Mouse (Mus musculus) liver, adult (tissue): Measurements from ENCODE around the gene Lrrk1.

ENCODE experiments used
- GATA4 ChIP-seq: IDR thresholded peaks from 2 replicates; pipeline ENCODE4 v1.6.1; 2014; ENCODE audit warnings: mild to moderate bottlenecking, low read length; ENCODE audit not compliant: insufficient replicate concordance

The Lrrk1 gene

DNA sequence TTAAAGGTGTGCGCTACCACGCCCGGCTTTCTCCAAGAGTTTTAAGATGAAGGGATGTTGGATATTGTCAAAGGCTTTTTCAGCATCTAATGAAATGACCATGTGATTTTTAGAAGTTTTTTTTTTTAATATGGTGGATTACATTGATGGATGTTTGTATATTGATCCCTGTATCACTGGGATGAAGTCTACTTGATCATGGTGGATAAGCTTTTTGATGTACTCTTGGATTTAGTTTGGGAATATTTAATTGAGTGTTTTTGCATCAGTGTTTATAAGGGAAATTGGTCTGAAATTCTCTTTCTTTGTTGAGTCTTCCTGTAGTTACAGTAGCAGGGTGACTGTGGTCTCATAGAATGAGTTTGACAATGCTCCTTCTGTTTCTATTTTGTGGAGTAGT lies 150.0 kb downstream of the Lrrk1 start:
- TF ChIP-seq GATA4: no peak

DNA sequence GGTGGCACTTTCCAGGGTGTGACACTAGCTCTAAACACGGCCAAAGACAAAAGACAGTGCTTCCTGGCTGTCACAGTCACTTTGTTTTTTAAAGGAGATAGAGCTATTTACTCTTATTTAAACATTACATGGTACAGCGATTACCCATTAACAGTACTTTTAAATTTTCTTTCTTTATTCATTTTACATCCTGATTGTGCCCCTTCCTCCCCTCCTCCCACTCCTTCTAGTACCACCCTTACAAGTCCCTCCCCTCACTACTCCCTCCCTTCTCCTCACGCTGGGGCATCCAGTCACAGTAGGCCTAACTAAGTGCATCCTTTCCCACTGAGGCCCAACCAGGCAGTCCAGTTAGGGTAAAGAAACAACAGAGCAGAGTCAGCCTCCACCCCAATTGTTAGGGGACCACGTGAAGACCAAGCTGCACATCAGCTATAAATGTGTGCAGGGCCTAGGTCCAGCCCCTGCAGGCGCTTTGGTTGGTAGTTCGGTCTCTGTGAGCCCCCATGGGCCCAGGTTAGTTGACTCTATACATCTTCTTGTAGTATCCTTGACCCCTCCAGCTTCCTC lies 154.1 kb downstream of the Lrrk1 start:
- no peak for TF ChIP-seq GATA4

DNA sequence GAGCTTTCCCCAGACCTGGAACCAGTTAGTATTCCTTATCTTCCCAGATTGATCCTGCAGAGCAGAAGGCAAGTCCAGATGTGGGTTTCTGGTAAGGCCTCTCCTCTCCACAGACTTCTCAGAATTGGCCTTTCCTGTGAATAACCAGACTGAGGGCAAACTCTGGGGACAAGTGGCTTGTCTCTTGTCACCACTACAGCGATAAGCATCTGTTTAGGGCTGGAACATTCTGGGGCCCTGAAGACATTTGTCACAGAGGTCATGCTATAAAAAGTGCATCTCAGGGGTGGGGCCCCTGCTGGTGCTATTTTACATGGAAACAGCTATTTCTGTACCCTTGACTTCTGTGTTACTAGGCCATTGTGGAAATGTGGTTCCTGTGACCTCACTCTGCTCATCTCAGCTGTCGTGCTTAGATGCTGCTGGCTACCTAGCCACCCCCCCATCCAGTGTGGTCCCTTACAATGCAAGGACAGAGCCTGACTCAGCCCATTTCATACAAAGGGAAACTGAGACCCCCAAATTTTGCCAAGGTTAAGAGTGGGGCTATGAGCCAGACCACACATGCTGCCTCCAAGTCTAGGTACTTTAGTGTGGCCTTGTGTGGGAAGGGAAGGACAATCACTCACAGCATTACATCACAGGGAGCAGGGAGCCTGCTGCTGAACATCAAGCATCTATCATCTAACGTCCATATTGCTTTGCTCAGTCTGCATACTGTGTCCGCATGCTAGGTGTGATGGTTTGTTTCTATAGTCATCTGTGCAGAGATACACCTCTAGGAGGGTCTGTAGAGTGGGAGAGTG lies 154.8 kb downstream of the Lrrk1 start:
- no peak for TF ChIP-seq GATA4

DNA sequence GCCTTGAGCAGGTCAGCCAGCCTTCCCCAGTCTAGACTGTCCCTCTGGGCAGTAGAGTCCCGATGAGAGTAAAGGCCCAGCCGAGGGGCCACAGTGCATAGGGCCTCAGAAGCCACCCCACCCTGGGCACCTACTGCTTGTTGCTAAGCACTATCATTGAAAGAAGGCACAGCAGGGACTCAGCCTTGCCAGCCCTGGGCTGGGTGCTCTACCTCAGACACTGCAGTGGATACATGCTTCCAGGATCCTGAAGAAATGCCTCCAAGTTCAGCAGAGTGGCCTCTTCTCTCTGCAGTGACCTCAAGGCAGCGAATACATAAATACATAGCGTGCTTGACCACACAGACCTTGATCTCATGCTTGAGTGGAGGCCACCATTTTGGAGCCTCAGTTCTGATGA lies 156.3 kb downstream of the Lrrk1 start:
- TF ChIP-seq GATA4: no peak

DNA sequence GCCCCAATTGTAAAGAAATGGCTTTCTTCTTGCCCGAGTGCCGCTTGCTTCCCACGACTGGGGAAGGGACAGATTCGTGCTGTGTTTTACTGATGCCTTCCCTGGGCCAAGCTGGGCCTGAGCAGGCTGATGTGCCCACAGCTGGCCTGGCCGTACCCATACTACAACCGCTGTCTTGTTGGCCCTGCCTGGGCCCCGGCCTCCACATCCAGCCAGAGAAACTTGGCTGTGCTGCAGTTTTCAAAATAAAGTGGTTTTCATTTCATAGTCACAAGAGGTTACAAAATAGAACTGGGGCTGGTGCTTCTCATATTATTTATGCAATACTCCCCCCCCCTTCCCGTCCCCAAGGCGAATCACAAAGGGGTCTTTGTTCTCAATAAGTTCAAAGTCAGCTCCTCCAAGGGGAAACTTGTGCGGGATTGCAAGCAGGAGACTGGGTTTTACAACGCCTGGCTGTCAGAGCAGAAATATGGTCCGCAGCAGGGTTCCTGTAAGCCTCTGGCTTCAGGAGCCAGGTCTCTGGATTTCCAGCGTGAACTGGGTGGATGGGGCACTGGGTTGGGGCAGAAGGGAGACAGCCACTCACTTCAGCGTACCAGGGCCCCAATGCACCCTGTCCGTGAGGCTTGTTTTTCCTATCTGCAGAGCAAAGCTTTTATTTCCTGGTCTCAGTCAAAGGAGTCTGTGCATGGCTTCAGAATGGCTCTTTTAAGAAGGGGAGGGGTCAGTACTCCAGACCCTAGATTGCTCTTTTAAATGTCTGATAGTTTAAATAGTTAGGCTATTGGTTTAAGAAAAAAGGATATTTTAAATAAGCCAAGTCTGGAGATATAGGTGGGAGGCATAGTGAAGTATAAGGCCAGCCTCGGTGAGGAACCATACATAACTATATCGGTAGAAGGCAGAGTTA lies 157.3 kb downstream of the Lrrk1 start:
- TF ChIP-seq GATA4: no peak

DNA sequence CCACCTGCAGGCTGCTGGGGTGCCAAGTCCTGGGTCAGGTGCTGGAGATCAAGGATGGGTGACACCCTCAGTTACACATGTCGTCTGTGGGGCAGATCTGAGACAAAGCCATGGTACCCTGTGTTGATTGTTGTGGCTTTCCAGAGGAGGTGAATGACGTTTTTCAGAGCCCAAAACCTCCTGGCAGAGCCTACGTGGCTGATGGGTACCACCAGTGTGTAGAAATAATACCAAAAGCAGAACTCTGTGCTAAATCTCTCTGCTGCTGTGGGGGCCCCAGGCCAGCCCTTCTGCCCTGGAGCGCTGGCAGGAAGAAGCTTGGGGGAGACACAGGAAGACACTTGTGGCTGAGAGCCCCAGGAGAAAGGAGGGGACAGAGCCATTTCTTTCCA lies 157.9 kb downstream of the Lrrk1 start:
- no peak for TF ChIP-seq GATA4

GRCm38 (mm10) chr7:66229433-66229832 lies 158.7 kb downstream of the Lrrk1 start:
- TF ChIP-seq GATA4: no peak

GRCm38 (mm10) chr7:66228610-66228920 lies 159.6 kb downstream of the Lrrk1 start:
- no peak for TF ChIP-seq GATA4

DNA sequence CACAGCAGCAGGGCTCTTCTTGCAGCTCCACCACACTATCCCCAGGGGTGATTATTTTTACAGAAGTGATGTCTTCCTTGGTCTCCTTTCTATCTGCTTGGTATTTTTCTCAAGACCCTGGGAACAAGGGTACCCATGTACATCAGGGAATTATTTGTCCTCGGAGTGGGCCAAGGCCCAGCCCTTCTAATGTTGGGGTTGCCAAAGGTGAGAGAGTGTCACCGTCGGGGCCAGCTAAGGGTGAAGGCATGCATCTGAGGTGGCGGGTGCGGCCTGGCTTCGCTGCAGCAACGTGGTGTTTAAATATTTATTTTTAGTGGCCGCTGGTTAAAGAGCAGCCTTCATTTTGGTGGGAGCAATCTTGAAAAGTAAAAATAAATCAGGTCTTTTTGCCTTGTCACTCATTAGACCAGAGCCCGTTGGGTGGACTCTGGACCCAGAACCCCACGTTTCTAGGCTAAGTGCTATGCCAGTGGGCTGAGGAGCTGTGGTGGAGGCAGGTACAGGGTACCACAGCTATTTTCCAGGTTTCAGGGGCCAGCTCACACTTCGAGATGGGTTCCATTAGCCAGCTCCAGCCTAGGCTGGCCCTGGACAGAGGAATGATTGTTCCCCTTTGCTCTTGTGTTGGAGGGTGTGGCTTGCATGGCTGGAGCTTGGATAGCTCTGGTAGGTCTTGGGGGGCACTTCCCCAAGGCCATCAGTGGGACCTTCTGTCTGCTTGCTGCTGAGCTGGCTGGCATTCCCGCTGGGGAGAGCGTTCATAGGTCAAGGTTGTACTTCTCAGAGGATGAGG lies 160.1 kb downstream of the Lrrk1 start:
- no peak for TF ChIP-seq GATA4

DNA sequence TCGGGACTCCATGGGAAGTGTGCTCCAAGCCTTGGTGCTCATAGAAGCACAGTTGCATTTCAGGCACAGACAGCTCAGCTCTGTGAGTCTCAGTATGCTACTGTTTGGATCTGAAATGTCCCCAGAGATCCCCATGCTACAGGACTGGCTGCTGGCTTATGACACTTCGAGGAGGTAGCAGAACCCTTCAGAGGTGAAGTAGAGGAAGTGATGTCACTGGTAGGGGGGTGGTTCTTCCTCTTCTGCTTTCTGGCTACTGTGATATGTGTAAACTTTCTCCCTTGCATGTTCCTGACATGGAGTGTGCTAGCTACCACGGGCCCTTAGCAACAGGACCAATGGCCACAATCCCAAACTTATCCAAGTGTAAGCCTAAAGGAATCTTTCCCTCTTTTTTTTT lies 162.3 kb downstream of the Lrrk1 start:
- no peak for TF ChIP-seq GATA4

- TF ChIP-seq GATA4: no peak
Observed at GRCm38 (mm10) chr7:66224541-66224940, 163.6 kb downstream of the Lrrk1 start.

DNA sequence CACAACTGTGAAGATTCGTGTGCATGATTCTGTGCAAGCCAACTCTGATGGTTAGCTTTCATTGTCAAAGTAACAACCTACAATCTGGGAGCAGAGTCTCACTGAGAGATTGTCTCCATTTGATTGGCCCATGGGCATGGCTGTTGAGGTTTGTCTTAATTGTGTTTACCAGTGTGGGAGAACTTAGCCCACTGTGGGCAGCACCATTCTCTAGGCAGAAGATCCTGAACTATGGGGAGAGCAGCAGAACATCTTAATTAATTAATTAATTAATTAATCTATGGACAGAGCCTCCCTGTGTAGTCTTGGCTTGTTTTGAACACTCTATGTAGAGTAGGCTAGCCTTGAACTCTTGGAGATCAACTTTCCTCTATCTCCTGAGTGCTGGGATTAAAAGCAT lies 164.4 kb downstream of the Lrrk1 start:
- no peak for TF ChIP-seq GATA4

DNA sequence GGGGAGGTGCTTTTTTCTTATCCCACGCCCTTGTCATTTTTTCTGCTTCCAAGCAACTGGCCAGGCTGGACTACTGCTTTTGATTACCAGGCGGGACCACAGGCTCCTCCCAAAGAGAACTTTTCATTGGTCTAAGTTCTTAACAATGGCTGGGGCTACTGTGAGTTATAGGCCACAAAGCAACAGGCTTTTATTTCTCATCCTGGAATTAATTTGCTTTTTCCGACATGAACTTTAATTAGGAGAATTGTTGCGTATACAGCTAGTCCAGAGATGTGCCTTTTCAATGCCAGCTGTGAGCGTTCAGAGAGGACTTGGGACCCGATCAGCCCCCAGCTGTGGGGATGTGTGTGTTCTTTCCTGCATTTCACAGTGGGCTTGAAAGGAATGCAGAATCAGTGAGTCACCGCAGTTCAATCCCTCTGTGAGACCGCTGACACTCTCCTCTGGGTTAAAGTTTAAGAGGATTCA lies 165.5 kb downstream of the Lrrk1 start:
- no peak for TF ChIP-seq GATA4

DNA sequence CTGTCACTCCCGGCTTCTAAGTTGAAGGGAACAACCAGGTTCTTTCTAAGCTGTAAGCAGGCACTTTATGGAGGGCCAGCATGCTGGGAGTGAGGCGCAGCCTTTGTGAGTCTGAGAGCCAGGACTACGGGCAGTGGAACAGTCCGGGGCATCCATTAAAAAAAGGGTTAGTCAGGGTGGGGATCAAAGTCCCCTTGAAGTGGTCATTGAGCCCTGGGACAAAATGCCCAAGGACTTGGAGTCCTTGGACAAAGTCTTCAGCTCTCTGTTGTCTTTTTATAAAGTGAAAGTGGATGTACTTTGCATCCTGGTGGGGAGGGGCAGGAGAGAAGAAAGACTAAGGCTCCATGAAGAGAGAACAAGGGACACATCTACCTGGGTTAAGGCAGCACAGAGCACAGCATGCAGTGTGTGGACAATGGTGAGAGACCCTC lies 168.3 kb downstream of the Lrrk1 start:
- TF ChIP-seq GATA4: no peak
